Mouse (Mus musculus) thymus, postnatal 10 days (tissue): ENCODE data around the gene Ccdc127.

Experiments
- DNase-seq, 2 experiments: peaks; one replicate each; pipeline ENCODE4 v3.0.0; 2021; ENCODE audit warnings: low spot score in 2 of 2

Ccdc127 gene

DNA sequence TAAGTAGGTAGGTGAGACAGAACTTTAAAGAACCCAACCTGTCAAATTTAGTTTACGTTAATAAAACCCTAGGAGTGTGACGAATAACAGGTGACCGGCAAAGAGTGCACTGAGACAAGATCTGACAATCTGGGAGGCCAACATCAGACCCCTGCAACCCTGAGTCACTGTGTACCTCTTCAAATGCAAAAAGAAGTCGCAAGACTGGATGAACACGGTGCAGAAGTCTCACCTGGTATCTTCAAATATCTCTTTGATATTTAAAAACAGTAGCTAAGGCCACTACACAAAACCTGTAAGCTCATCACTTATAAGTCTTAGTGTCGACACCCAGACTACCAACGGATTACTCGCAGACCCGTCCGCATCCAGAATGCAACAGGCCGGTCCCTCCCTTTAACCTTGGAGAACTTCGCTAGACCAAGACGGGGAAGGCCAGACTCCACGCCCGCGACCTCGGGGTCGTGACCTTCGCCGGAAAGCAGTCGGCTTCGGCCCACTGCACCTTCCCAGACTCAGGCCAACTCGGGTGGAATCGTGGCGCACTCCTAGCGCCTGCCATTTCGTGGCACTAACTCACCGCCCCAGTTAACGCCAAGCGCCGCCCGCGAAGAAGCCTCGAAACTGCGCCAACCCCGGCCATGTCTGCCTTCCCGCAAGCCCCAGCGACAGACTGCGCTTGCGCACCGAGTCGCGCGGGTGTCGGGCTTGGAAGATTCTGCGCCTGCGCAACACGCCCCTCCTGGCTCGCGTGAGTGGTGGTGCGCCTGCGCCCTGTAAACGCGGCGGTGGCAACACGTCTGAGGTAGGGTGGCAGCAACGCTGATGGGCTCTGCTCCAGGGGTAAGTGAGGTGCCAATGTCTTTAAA, at the start of gene Ccdc127, which contains the start of gene Sdha:
Gene Ccdc127, plus strand, starts transcription at position 744 of the 869 bp plus-strand sequence.
Gene Sdha, minus strand, starts transcription at position 715 of the 869 bp plus-strand sequence.
- DNase-seq = peak; percentile 94 to 97

DNA sequence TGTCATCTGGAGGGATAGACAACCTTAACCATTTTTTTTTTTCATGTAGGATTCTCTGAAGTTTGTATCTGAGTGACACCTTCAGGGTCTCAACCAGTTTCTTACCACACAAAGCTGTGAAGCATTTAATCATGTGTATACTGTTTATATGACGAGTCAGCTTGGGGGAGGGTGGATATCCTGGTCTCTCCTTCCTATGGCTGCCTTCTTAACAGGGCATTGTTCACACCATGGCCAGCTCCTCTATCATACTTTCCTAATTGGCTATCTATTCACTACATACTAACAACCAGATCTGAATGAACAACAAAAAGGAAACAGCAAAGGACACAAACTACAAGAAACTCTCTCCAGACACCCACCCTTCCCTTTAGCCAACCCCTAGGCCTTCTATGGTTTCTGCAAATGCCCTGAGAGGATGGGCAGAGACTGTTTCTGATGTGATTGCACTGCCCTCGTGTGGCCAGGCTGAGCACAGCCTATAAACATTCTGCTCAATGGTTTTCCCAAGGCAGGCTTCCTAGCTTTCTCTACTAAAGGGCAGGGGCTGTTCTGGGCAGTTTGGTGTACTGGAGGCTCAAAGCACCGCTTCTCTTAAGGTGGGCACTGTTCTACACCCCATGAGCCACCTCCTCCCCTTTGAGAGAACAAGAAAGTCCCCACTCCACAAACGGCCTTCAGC, 49.0 kb upstream of the Ccdc127 start:
- peak; percentile 5 to 34 for DNase-seq

DNA sequence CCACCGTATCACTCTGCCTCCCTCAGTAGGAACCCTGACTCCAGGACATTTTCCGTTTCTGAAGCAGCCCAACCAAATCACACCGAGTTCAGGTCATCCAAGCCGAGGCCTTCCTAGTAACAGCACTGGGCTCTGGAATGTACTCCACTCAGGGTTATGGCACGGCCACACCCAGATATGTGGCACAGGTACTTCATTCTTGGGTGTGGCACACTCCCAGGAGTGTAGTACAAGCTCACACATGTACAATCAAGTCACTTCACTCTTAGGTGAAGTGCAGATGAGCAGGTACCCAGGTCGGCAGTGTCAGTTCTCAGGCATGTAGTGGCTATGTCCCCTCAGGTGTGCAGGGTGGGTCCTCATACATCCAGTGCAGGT, 48.5 kb upstream of the Ccdc127 start:
- no peak for DNase-seq

DNA sequence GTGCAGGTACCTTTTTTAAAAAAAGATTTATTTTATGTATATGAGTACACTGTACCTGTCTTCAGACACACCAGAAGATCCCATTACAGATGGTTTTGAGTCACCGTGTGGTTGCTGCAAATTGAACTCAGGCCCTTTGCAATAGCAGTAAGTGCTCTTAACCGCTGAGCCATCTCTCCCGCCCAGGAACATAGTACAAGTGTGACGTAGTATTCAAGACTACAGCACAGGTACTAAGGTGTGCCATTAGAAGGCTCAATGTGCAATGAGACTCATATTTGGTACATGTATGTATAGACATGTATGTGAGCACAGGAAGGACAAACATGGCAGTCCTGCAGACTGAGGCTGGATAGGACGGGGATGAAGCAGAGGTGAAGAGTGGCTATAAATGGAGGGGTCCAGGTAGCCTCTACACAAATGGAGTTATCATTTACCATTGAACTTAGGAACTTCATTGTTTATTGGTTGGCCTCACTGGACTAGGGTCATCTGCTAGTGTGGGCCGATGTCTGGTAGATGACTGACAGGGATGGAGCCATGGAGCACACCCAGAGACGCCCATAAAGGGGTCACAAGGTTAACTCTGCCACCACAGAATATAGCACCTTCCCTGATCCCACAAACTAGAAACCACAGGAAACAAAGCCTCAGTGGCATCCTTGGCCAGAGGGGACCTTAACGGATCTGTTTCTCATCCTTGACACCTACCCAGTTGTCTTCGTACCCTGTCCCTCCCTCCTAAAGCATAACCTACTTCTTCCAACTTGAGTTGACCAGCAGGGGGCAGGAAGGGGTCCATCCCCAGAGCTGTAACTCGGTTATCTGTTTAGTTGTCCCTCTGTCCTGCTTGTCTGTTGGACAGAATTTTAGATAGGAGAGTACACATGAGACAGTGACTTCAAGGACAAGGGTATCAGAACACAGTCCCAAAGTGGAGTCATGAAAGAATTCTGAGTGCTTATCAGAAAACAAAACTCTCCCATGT, 47.8 kb upstream of the Ccdc127 start:
- no peak for DNase-seq

DNA sequence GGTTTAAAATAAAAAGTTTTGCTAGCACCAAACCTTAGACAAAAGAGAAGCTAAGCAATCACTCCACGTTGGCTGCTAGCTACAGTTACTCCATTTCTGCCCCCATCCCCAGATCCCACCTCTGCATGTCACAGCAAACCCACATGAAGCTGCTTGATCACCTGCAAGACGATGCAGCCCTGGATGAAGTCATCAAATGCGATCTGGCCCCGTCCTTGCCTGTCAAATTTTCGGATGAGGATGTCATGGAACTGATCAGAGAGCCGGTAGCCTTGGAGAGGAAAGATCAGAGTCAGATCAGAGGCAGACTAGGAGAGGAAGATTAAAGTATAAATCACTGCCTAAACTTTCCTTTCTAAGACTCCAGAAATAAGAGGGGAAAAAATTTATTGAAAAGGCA, 44.7 kb upstream of the Ccdc127 start:
- DNase-seq = no peak

DNA sequence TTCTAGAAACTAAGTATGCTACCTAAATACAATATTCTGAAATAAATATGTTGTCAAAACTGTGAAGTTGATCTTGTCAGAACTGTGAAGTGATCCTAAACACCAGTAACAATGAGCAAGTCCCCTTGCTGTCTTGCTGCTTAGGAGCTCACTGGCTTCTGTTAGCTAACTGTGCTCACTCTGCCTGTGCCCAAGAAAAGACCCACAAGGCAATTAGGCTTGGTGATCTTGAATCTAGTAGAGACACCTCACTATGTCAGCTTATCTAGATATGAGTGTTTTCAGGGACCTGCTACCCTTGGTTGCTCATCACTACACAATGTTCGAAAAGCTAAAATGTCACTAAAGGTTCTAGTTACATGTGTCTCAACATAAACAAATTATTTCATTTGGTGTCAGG, 44.3 kb upstream of the Ccdc127 start:
- no peak for DNase-seq

DNA sequence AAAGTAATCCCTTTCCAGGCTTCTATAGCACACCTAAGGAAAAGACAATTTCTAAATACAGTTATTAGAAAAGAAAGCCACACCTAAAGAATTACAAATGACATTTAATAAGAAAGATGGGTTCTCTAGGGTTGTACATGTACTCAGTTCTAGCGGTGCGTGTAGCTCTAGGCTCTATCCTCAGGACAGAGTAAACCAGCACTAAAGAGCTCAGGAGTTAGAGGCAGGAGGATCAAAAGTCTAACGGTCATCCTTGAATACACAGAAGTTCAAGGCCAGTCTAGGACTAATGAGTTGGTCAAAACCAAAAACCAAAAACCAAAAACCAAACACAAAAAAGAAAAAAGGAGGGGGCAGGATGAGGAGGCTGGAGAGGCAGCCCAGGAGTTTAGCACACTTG, 35.5 kb upstream of the Ccdc127 start:
- DNase-seq = no peak

DNA sequence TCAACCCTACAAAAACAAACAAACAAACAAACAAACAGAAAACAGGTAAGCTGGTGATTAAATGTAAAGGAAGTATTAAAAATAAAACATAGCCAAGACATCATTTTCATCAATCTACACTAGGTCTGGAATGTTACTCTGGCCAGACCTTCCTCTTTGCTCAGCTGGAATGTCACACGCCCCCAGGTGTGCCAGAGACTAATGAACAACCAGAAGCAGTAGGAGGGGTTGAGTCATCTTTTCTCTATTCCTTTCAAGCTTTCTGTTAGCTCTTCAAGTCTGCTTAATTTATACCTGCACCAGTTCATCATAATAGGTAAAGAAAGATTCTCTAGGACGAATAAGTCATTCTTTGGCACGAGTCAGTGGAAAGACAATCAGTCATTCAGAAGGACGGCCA, 33.7 kb upstream of the Ccdc127 start:
- DNase-seq = no peak

DNA sequence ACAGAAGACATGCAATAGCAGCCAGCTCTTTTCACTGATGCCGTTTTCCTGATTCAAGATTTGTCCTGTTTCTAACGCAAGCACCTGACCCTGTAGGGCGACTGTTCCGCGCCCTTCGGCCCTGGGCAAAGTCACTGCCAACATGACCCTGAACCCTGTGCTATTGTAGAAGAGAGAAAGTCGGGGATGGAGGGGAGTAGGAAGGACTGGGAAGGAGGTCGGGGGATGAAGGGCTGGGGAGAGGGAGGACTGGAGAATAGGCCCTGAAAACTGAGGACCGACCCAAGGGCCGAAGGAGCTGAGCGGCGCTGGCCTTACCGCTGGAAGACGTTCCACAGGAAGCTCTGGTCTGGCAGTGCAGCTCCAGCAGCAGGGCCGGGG, 33.3 kb upstream of the Ccdc127 start:
- no peak for DNase-seq

DNA sequence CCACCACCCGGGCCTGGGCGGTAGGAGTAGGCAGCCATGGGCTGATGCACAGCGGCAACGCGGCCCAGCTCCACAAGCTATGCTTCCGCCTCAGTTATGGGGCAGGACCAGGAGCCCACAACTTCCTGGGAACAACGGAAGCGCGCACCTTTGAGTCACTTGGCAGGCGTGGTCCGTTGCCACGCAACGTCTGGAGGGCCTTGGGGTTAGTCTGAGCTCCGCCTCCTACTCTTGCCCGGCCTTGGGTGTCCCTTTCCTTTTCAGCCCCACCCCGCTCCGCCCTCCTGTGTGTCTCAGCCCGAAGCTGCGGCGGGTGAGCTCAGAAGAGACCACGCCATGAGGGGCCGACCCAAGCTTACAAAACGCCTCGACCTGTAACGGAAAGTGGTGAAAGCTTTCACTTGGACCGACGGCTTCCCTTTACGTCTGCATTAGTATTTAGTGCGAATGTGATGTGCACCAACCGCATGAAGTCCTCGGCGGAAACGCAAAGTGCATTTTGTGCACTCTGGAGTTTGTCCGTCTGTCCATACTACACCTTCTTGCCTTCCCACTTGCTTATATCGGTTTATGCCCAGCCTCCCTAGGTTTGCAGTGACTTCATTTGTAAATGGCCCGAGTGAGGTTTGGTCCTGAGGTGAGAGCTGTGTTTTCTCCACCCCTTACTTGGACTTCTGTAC, 32.8 kb upstream of the Ccdc127 start, which contains the start of gene Pdcd6:
Gene Pdcd6, minus strand, starts transcription at position 411 of the 680 bp plus-strand sequence.
- DNase-seq = peak; percentile 83 to 87

DNA sequence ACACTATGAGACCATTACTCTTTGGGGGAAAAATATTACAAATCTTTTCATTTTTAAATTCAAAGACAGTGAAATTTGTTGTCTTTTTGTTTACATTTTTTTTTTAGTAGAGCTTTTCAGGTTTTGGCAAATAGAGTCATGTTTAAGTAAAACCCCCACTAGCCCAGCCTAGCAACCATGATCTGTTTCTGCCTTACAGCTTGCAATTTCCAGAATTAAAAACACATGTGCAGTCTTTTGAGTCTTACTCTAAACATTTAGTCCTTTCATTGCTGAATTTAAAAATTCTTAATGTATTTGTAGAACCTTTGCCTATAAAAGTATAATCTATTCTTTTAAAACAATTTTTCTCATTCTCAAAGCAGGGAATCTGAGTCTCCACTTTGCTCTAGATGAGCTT, 20.8 kb upstream of the Ccdc127 start:
- DNase-seq = no peak

DNA sequence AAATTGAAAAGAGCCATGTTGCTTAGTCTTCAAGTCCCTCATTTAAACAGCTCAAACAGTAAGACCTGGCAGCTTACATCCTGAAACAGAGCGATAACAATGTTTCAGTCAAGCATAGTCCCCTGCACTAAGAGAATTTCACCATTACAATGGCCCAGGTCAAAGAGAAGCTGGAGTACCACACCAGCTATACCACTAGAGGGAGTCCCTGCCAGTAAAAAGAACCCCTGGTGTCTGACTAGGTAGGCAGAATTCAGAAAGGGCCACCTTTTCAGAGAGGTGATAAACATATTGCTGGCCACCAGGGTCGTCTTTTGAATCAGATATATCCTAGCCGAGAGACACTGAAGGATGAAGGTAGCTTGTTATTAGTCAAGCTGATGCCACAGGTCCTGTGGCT, 9.1 kb upstream of the Ccdc127 start:
- DNase-seq = peak; percentile 22 to 63

DNA sequence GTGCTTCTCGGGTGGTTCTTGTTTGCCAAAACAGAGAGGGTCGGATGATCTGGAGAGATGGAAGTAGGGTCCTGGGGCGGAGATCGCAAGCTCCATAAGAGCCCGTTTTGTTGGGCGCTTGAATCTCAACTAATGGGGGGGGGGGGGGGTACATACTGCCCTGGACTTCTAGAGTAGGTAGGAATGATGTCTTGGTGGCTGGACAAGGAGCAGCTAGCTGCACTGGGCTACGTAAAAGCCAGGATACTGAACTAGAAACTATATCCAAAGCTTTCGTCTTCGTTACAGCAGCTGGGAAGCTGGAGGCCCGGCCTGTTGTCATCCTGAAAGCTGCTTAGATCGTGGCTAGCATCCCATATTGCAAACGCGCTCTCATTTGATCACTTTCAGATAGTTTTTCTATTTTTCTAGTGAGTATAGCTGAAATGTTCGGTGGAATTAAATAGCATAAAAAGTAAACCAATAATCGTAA, 362 bp downstream of the Ccdc127 start:
- no peak for DNase-seq

DNA sequence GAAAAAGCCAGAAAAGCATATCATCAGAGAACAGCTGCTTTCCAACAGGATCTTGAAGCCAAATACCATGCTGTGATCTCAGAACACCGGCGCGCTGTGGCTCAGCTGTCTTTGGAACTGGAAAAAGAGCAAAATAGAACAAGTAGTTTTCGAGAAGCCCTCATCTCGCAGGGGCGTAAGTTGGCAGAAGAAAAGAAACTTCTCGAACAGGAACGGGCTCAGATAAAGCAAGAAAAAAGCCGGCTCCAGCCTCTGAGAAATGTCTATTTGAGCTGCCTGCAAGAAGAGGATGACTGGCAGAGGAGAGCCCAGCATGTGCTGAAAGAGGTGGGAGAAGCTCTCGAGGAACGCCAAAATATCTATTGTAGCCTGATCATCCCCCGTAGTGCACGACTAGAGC, 6.4 kb downstream of the Ccdc127 start:
- DNase-seq = no peak

DNA sequence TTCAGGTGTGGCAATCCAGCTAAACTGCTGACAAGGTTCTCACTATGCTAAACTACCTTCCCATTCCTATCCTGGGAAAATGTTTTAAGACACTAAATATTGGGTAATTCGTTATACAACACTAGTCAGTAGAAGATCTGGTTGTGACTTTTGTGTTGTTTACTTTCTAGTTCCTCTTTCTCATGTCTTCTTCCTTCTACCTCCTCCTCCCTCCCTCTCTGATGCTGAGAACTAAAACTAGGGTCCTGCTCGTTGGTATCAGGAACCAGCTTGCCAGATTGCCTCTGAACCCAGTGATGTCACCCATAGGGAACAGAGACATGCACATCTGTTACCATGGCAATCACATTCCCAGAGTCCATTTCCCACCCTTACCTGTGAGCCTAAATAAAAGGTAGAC, 12.1 kb downstream of the Ccdc127 start:
- no peak for DNase-seq

DNA sequence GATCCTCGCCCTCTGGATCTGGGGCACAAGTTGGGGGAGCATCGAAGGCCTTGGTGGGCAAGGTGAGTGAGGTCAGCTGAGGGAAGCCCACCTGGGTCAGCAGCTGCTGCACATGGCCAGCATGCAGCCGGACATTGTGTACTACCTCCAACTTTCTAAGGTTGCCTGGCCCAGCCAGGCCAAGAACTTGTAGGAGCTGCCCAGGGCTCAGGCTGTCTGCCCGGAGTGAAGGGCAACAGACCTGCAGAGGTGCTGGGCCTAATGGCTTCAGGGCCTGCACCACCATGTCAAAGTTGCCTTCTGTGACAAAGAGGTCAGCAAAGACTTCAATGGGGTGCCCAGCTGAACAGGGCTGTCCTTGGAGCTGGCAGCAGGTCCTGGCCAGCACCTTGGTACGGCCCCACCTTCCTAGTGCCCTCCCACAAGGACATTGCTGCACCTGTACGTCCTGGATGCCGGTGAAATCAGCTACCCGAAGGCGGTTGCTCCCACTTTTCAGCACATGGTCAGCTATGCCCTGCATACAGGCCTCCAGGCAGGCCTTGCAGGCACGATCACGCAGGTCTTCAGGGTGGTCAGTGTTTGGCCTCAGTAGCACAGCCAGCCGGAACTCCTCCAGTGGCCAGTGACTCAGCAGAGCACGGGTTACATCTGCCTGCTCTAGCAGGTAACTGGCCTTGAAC, 13.2 kb downstream of the Ccdc127 start:
- DNase-seq = no peak

DNA sequence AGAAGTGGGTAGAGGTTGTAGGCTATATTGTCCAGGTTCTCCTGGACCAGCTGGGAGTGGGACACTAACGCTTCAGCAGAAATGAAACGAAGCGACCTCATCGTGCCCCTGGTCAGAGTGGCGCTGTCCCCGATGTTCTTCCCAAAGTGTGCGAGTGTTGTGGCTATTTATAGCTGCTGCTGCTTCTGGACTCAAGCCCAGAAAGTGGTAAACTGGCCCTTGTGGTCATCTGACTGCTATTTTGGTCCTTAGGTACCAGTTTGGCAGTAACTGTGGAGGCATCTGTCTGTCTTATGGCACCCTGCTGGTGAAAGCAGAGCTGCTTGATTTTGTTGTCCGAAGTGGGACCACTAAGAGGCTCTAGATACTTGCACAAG, 13.7 kb downstream of the Ccdc127 start, which contains the start of gene Lrrc14b:
Gene Lrrc14b, minus strand, starts transcription at position 147 of the 377 bp plus-strand sequence.
- DNase-seq = no peak

DNA sequence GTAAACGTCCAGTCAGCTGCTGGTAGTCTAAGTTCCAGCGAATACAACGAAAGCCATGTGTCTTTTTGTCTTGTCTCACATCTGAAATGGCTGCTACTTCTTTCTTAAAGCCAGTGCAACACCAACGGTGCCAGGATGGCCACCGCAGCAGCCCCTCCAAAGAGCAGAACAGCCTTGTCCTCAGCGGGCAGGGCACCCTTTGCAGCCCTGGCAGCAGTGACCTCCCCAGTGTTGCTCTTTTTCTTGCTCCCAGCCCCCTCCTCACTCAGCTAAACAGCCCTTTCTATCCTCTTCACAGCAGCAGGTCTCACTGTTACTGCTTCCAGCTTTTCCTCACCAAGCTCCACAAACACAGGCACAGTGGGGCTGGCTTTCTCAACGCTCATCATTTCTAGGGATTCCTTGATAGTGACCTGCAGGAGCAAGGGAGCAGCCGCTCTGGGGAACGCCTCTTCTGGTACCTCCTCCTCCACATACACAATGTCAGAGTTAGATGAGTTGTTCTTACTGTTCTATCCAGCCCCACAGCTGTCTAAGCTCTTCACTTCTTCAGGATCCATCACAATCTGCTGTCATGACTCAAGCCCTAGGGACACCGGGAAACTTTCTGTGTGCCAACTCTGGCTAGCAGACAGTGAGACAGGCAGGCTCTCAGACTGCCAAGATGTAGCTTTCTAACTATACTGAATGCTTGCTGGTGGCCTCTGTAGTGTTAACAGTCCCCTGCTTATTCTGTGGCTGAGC, 31.6 kb downstream of the Ccdc127 start:
- DNase-seq = no peak

DNA sequence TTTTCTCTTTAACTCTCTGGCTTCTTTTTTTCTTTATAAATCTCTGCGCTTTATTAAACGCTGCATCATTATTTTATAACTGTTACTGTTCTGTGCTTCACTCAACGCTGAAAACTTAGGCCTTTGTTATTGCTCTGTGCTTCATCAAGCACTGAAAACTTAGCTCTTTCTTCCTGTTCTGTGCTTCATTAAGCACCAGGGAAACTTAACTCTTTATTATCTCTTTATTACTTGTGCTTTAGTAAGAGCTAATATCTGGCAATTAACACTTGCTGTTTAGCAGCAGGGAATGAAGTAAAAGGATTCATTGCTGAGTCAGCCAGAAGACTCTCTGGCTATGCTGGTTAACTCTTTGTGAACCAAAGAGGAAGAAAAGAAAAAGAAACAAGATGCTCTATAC, 32.2 kb downstream of the Ccdc127 start:
- DNase-seq = no peak

DNA sequence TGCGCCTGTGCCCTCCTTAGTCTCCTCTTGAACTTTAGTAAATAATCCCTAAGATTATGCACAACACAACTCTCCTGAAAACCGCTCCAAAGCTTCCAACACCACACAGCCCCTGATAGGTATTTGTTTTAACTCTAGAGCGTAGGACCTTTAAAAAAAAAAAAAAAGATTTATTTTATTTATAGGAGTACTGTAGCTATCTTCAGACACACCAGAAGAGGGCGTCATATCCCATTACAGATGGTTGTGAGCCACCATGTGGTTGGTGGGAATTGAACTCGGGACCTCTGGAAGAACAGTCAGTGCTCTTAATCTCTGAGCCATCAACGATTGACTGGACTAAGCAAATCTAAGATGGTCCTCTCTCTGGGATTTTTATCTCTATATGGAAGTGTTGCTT, 39.6 kb downstream of the Ccdc127 start:
- no peak for DNase-seq
